Mouse (Mus musculus) R1 (cell line): ENCODE measurements around the gene Gpc1.

Source experiments
- DNase-seq: peaks from one replicate; pipeline ENCODE4 v3.0.0-alpha.2; 2018; ENCODE audit warnings: low read depth, low spot score

Gpc1 gene

DNA sequence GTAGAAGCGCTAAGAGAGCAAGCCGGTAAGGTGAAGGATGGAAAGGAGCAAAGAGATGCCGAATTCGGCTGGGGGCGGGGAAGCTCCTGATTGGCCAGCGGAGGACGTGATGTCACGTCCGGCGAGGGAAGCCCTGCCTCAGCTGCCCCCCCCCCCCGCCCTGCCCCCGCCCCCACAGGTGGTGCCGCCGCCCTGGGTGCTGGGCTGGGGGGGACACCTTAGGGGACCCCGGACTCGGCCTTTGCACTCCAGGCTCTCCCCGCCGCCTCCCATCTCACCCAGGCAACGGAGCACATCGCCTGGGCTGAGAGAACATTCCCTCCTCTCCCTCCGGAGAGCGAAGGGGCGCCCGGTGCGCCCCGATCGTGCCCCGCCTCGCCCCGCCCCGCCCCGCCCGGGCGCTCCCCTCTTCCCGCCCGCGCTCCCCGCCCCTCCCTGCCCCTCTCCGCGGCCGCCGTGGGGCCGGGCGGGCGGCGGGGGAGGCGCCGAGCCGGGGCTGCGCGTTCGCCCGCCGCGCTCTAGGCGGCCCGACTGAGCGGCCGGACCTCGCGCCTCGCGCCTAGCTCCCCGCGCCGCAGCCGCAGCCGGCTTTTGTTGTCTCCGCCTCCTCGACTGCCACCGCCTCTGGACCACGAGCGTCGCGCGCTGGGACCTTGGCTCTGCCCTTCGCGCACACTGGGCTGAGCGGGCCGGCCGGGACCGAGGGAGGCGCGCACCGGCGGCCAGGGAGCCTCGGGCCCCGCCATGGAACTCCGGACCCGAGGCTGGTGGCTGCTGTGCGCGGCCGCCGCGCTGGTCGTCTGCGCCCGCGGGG is at the start of gene Gpc1:
TSS of gene Gpc1 (plus strand) at position 458 of the 814 bp plus-strand sequence.
- DNase-seq, result peak; percentile 85

DNA sequence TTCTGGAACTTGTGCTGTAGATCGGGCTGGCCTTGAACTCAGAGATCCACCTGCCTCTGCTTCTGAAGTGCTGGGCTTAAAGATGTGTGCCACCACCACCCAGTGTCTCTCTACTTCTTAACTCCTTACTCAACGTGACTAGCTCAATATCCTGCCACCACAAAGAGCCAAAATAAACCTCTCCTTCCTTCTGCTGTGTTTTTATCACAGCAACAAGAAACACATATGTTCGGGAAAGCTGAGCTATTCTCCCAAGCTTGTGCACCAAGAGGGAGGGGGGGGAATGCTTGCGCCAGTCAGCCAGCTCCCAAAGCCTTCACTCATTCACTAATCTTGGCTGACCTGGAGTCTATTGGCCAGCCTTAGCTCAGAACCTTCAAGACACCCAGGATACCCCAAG is 49.6 kb upstream of the Gpc1 start:
- no peak for DNase-seq

GRCm38 (mm10) chr1:92782587-92782986 is 48.9 kb upstream of the Gpc1 start:
- no peak for DNase-seq

DNA sequence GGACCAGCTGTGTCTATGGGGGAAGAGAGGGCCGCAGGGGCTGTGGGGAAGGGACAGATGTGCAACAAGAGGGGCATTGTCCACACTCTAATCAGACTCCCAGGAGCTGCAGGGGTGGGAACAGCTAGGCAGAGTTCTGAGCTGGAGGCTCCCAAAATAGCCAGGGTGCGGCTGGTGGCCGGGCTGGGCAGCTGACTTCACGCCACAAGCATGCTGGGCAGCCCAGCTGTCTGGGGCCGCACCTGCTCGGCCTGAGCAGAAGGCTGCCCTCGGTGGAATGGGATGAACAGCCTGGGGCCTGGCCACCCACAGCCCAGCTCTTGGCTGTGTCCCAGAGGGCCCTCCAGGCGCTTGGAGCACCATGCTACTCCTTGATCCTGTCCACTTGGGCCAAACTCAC is 44.2 kb upstream of the Gpc1 start:
- DNase-seq, result no peak

- no peak for DNase-seq
These were observed 43.4 kb upstream of the Gpc1 start for GRCm38 (mm10) chr1:92788049-92788448.

GRCm38 (mm10) chr1:92790628-92791027 is 40.8 kb upstream of the Gpc1 start:
- no peak for DNase-seq

DNA sequence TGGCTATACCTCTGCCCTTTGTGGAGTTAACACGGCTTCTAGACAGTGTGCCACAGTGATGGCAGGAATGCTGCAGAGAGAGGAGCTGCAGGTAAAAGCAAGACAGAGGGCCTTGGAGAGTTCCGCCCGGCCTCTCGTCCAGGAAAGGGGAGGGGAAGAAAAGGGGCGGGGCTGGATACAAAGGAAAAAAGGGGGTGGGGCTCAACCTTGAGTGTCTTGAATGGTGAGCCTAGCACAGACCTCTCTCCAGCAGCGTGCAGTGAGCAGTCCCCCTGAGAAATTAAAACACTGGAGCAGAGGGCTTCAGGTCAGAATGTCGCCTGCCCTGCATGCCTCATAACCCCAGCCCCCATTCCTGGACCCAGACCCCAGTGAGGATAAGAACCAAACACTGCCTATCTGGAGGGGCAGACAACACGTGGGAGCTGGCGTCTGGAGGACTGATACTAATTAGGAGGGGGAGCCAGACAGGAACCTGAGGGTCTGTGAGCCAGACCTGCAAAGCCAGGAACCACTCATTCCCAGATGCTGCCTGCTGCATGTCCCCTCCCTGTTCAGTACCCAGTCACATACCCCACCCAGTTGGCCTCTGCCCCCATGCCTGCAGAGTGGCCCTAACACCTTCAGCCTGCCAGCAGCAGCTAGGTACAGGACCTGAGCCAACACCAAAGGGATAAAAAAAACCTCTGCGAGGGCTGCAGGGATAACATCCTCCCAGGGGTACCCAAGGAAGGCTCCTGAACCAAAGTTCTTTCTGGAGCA is 40.2 kb upstream of the Gpc1 start:
- DNase-seq, result peak; percentile 76

DNA sequence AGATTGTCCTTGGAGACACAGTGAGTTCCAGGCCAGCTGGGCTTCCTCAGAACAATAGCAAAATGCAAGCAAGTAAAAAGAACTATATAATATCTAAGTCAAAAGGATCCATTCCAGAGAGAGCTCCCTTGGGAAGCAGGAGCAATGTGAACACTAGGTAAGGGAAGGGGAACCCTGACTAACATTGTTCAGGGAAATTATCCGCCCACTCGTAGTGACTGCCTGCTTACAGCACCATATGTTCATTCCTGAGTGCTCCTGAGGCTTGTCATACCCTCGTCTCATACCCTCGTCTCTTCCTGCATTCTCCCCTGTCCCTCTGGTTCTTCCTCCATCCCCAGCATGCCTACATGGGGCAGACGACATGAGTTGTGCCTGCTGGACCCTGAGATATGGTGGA is 37.7 kb upstream of the Gpc1 start:
- no peak for DNase-seq

GRCm38 (mm10) chr1:92798425-92798824 is 33.0 kb upstream of the Gpc1 start:
- no peak for DNase-seq

DNA sequence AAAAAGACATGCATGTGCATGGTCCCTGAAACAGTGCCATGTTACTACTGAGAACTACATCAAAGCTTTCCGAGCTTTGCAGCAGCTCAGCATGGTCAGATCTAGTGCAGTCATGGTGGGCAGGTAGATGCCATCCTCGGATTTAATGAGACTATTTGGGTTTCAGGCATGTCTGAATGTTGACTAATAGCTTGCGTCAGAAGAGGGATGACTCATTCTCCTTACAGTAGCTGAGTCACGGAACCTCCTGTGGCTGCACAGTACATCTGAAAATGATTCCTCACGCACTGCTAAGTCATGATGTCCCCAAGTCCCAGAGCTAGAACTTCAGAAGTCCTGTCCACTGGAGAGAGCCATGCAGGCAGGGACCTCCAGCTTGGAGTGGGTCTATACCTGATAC is 31.8 kb upstream of the Gpc1 start:
- no peak for DNase-seq

DNA sequence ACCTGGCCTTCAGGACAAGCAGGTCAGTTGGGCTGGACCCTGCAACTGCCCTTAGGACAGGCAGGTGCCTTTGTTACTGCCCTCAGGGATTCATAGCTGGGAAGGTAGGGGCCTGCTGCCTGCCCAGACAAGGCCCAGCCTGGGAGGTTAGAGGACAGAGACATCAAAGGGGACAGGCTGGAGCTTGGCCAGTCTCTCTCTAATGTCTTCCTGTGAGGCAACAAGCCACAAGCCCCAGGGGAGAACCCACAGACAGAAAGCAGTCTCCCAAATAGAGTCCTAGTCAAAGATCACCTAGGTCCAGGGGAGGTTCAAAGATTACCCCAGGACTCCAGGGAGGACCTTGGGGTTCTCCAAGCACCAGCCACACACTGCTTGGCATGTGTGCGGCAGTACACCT is 29.1 kb upstream of the Gpc1 start:
- no peak for DNase-seq

DNA sequence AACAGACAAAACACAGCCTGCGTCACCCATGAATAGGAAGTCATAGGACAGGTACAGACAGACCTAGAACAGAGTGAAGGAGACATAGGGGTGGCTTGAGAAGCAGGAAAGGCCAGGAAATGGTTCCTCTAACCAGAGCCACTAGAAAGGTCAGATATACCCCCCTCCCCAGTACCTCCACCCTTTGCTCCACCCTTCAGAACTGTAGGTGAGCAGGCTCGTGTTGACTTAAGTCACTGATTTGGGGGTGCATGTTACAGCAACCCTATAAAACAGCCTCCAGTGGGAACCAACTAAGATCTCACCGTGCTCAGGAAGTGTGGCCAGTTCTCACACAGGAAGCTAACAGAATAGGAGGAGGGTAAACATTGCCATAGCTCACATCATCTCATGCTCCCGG is 28.1 kb upstream of the Gpc1 start:
- no peak for DNase-seq

- no peak for DNase-seq
These were observed 26.3 kb upstream of the Gpc1 start for GRCm38 (mm10) chr1:92805181-92805580.

- DNase-seq, result no peak
These were observed 25.6 kb upstream of the Gpc1 start for GRCm38 (mm10) chr1:92805836-92806235.

DNA sequence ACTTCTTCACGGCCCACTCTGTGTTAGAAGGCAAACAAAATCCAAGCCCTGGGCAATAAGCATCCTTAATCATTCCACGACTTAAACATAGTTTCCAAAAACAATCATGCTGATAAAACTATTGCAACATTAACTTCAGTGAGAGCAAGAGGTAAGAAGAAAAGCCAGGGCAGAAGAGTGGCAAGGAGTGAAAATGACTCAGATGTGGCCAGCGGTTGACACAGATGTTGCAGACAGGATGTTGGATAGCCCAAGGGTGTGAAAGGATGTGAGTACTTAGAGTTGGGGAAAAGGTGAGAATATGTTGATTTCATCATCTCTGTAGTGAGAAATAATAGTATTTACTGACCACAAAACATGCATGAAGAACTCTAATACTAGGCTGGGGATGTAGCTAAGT is 24.7 kb upstream of the Gpc1 start:
- no peak for DNase-seq

DNA sequence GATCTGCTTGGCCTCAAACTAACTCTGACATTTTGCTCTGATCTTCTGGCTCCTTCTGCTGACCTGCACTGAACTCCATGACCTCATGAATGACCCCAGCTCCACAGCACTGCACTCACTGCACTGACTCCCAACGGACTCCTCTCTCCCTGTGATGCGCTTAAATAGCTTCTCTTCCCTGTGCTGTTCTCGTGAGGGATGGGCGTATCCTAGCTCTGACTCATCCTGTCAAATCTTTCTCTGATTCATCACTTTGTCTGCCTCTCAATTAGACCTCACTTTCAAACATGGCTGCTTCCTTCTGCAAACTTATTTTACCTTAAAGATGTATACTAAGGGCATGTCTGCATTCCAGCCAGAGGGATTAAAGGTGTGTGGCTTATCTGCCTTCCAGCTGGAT is 21.8 kb upstream of the Gpc1 start:
- DNase-seq, result no peak

DNA sequence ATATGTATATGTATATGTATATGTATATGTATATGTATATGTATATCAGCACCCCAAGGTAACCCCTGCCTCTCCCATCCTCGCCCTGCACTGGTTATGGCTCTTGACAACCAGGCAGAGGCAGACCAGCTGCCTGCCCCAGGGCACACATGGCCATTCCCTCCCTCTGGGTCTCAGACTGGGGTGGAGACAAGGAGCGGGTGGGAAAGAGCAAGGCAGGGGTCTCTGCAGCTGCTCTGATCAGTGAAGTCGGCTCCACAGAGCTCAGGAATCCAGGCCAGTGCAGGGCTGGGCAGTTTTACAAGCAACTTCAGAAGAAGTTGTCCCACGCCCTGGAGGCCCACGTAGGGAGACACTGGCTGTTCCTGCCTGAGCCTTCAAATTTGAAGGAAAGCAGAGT is 17.1 kb upstream of the Gpc1 start:
- DNase-seq, result no peak

DNA sequence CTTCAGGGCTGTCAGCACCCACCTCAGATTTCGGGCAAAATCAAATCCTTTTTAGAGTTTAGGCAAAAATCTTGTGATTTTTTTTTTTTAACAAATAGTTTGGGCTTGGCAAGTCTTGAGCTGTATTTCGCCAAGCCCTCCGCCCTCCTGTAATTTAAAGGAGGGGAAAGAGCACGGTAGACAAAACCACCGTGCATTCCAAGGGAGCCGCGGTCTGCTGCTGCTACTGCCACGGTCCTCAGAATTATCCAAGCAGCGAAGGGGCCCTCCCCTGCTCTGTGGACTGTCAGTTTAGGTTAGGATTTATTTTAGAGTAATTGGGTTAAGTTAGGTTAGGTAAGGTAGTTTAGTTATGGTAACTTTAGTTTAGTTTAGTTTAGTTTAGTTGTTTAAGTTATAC is 16.3 kb upstream of the Gpc1 start:
- no peak for DNase-seq

DNA sequence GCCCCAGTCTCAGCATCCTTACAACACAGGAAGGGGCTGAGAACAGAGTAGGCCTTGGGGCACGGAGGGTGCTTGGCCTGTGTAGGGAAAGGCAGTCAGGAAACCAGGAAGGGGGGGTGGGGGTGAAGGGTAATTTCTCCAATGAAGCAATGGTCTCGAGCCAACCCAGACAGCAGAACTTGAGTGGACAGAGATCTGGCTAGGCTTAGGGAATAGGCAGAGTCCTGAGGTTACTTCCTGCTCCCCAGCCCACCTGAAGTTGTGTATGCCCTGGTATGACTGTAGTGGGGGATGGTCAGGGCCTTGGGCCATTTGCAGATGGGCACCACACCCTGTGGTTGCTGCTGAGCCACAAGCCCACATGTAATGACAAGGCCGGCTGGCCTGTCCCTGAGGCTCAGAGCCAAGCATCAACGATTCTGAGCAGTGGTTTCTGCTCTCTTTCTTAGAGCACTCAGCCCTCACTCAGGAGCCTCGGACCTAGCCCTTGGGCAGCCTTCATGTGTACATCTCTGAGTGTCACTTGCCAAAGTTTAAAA is 15.6 kb upstream of the Gpc1 start:
- DNase-seq, result no peak

- no peak for DNase-seq
These were observed 738 bp upstream of the Gpc1 start for GRCm38 (mm10) chr1:92830626-92831187.

DNA sequence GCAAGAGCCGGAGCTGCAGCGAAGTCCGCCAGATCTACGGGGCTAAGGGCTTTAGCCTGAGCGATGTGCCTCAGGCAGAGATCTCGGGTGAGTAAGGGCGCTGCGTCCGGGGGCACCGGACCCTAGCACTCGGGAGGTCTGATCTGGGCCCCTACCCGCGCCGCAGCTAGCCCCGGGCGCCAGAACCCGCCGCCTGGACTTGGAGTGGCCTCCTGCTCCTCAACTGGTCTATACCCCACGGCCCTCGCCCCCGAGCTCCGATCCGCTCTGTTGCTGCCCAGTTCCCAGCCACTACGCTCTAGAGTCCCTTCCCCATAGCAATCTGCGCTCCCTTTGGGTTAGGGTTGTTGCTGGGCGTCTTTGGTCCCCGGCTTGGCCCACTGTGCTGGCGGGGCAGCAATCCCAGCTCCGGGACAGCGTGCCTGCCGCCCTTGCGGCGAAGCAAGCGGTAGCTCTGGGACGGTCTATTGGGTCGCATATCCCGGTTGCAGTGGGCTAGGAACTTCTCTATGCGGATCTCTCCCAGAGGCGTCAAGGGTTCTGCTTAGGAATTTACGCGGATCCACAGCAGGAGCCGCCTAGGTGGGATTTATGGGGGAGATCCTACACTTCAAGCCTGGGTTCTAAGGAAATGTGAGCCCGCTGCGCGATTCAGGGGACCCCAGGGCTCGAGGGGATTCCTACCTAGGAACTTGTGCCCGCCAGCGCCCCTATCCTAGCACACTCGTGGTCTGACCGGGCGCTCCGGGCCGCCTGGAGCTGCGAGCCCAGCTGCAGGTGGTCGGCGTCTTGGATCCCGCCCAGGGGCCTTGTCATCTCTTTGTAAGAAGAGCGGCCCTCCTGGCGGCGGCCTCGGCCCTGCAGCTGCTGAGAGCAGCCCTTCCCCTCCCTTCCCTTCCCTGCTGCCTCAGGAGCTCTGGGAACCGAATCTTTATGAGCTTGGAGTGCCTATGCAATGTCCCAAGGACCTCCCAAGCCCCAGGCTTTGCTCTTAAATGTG is 866 bp downstream of the Gpc1 start:
- DNase-seq, result peak; percentile 60
